Mouse (Mus musculus): ENCODE data around the gene Serpini2. TPM values are rescaled to one million over a fixed set of nuclear protein-coding genes. Genes with fewer than 3 reads are reported as not detected.

Serpini2 gene
- total RNA-seq, 2 experiments from 2014 or later, result not detected

Other genes starting within 250 kb of the Serpini2 start
- gene Zbbx, start 105.0 kb downstream of the Serpini2 start, total RNA-seq (2021), result 1 to 10 TPM; 2.4 to 2.5 TPM
- under 1 TPM in 1 of 2 experiments, not detected in 1; 0.22 TPM for gene Wdr49, start 212.1 kb upstream of the Serpini2 start, total RNA-seq (2021)

Measured in left cerebral cortex, postnatal 36 days (tissue).